ENCODE assay signal across 29 mouse cellular contexts in genomic region chr1:141149899-141150298, GRCm38 (mm10).
DNase-seq lines count a peak whose midpoint lies in the region; ATAC-seq and TF ChIP-seq lines count a peak whose summit lies in the region.
"Had no signal": no experiment of that assay in that cellular context is flagged by ENCODE, and none has a peak within 500 bp of the region (broad histone marks: within the 10 kb centered on the region; RNA-seq: fewer than 3 reads in every experiment).

No protein-coding gene starts in this region.

- peak; percentile 22 for DNase-seq in hindbrain, embryonic 14.5 days (ENCODE audit: low spot score)
- no peak for DNase-seq in hindbrain, embryonic 10.5 days (ENCODE audit: low spot score)
- DNase-seq in lung, adult 18-20 months, result no peak
- peak; percentile 4 for DNase-seq in lung, postnatal 0 days (ENCODE audit: low spot score)
- DNase-seq in lung, postnatal 4 days, result no peak
- DNase-seq: adrenal gland, adult 8-10 months; adrenal gland, postnatal 14 days; adrenal gland, postnatal 36 days; B cell, adult 2 months; cerebellum, adult 11 months; cerebellum, adult 18-20 months; cerebellum, adult 8-10 months; cerebellum, adult 9-11 months; cerebellum, postnatal 14 days; cerebellum, postnatal 36 days; embryo, embryonic 11 days had no signal

- H3K4me3 ChIP-seq in hindbrain, embryonic 14.5 days (replicated peaks; ENCODE audit: low read length), result no peak overlapping the region
- H3K4me3 ChIP-seq in hindbrain, embryonic 10.5 days, result no peak overlapping the region
- H3K4me3 ChIP-seq in lung, embryonic 15.5 days, result no peak overlapping the region
- H3K4me3 ChIP-seq in lung, postnatal 0 days (ENCODE audit: low read depth, low read length), result no peak overlapping the region
- H3K4me3 ChIP-seq: embryonic facial prominence, embryonic 13.5 days; embryonic facial prominence, embryonic 15.5 days; erythroblast, embryonic 14.5 days; forebrain, embryonic 10.5 days; forebrain, embryonic 12.5 days had no signal

- H3K9ac ChIP-seq in hindbrain, embryonic 14.5 days, result no peak overlapping the region
- no peak overlapping the region for H3K9ac ChIP-seq in lung, embryonic 15.5 days
- H3K9ac ChIP-seq in lung, postnatal 0 days (replicated peaks; ENCODE audit: low read depth), result no peak overlapping the region
- H3K9ac ChIP-seq: embryonic facial prominence, embryonic 13.5 days; embryonic facial prominence, embryonic 15.5 days; forebrain, embryonic 12.5 days had no signal

- H3K4me1 ChIP-seq in hindbrain, embryonic 14.5 days (replicated peaks; ENCODE audit: control insufficient read depth, insufficient read depth, low read length), result no peaks in the 10 kb centered on the region
- H3K4me1 ChIP-seq in hindbrain, embryonic 10.5 days (replicated peaks), result no peaks in the 10 kb centered on the region
- H3K4me1 ChIP-seq in lung, embryonic 15.5 days, result no peaks in the 10 kb centered on the region
- no peaks in the 10 kb centered on the region for H3K4me1 ChIP-seq in lung, postnatal 0 days (ENCODE audit: insufficient read depth, low read depth, low read length)
- H3K4me1 ChIP-seq: embryonic facial prominence, embryonic 13.5 days; embryonic facial prominence, embryonic 15.5 days; forebrain, embryonic 10.5 days; forebrain, embryonic 12.5 days had no signal

- H3K9me3 ChIP-seq in hindbrain, embryonic 14.5 days (ENCODE audit: control insufficient read depth, low read length), result no peaks in the 10 kb centered on the region
- H3K9me3 ChIP-seq in hindbrain, embryonic 10.5 days, result no peaks in the 10 kb centered on the region
- no peaks in the 10 kb centered on the region for H3K9me3 ChIP-seq in lung, embryonic 15.5 days
- no peaks in the 10 kb centered on the region for H3K9me3 ChIP-seq in lung, postnatal 0 days (ENCODE audit: low read length)
- H3K9me3 ChIP-seq: embryonic facial prominence, embryonic 13.5 days; embryonic facial prominence, embryonic 15.5 days; forebrain, embryonic 10.5 days; forebrain, embryonic 12.5 days; G1E had no signal

- H3K36me3 ChIP-seq in hindbrain, embryonic 14.5 days (replicated peaks; ENCODE audit: control insufficient read depth, insufficient read depth), result no peaks in the 10 kb centered on the region
- no peaks in the 10 kb centered on the region for H3K36me3 ChIP-seq in hindbrain, embryonic 10.5 days
- no peaks in the 10 kb centered on the region for H3K36me3 ChIP-seq in lung, embryonic 15.5 days
- H3K36me3 ChIP-seq in lung, postnatal 0 days (ENCODE audit: insufficient read depth, low read length), result no peaks in the 10 kb centered on the region
- H3K36me3 ChIP-seq: embryonic facial prominence, embryonic 13.5 days; embryonic facial prominence, embryonic 15.5 days; forebrain, embryonic 10.5 days; forebrain, embryonic 12.5 days; G1E had no signal

- no peak for TF ChIP-seq EP300 in lung, postnatal 0 days (IDR thresholded peaks at IDR 0.05)

- no peak for TF ChIP-seq CTCF in lung, postnatal 0 days (IDR thresholded peaks at IDR 0.05)

- H3K27me3 ChIP-seq in hindbrain, embryonic 14.5 days (ENCODE audit: control insufficient read depth, insufficient read depth, low read length), result no peaks in the 10 kb centered on the region
- H3K27me3 ChIP-seq in hindbrain, embryonic 10.5 days (ENCODE audit: insufficient read depth, poor library complexity, severe bottlenecking), result no peaks in the 10 kb centered on the region
- no peaks in the 10 kb centered on the region for H3K27me3 ChIP-seq in lung, embryonic 15.5 days
- no peaks in the 10 kb centered on the region for H3K27me3 ChIP-seq in lung, postnatal 0 days (replicated peaks; ENCODE audit: insufficient read depth, low read length)
- H3K27me3 ChIP-seq: CH12.LX; embryonic facial prominence, embryonic 13.5 days; embryonic facial prominence, embryonic 15.5 days; forebrain, embryonic 12.5 days; Patski had no signal

- no peak overlapping the region for H3K27ac ChIP-seq in hindbrain, embryonic 14.5 days
- no peak overlapping the region for H3K27ac ChIP-seq in hindbrain, embryonic 10.5 days
- H3K27ac ChIP-seq in lung, embryonic 15.5 days, result no peak overlapping the region
- no peak overlapping the region for H3K27ac ChIP-seq in lung, postnatal 0 days (ENCODE audit: low read length)
- H3K27ac ChIP-seq: embryonic facial prominence, embryonic 13.5 days; embryonic facial prominence, embryonic 15.5 days; forebrain, embryonic 10.5 days; forebrain, embryonic 12.5 days had no signal

- H3K4me2 ChIP-seq in hindbrain, embryonic 14.5 days (replicated peaks), result no peak overlapping the region
- no peak overlapping the region for H3K4me2 ChIP-seq in lung, embryonic 15.5 days
- no peak overlapping the region for H3K4me2 ChIP-seq in lung, postnatal 0 days (replicated peaks; ENCODE audit: low read depth, low read length)
- H3K4me2 ChIP-seq: embryonic facial prominence, embryonic 13.5 days; embryonic facial prominence, embryonic 15.5 days; forebrain, embryonic 12.5 days had no signal

- WGBS in hindbrain, embryonic 14.5 days, result 90% methylated on average over 2 of the region's 2 CpGs
- WGBS in hindbrain, embryonic 10.5 days, result 88% methylated on average over 2 of the region's 2 CpGs
- WGBS in lung, embryonic 15.5 days, result 58% methylated on average over 2 of the region's 2 CpGs
- WGBS in lung, postnatal 0 days, result 59% methylated on average over 2 of the region's 2 CpGs

- no peak for ATAC-seq in hindbrain, embryonic 14.5 days (ENCODE audit: low FRiP score)
- peak; percentile 35; the same call in 1 of the 2 replicates for ATAC-seq in lung, embryonic 15.5 days (ENCODE audit: borderline replicate concordance, extremely low read depth, low FRiP score, low TSS enrichment)
- ATAC-seq in lung, postnatal 0 days, result peak; percentile 25; the same call in 1 of the 2 replicates
- ATAC-seq: activated CD4-positive, CD25-positive, alpha-beta regulatory T cell, adult 4 months; CD4-positive, CD25-positive, alpha-beta regulatory T cell, adult 4 months; forebrain, embryonic 14.5 days; forebrain, embryonic 16.5 days; Patski had no signal

Comparison
In these comparisons a context has a peak if more than half of its experiments do, and no peak if none do; other contexts are left out.
1. DNase-seq: peak in hindbrain, embryonic 14.5 days (single experiment) and lung, postnatal 0 days (single experiment); none in hindbrain, embryonic 10.5 days (single experiment), lung, adult 18-20 months (0 of 2) and lung, postnatal 4 days (0 of 2).